Mouse (Mus musculus): ENCODE results near the gene Senp2.

Gene Senp2

DNA sequence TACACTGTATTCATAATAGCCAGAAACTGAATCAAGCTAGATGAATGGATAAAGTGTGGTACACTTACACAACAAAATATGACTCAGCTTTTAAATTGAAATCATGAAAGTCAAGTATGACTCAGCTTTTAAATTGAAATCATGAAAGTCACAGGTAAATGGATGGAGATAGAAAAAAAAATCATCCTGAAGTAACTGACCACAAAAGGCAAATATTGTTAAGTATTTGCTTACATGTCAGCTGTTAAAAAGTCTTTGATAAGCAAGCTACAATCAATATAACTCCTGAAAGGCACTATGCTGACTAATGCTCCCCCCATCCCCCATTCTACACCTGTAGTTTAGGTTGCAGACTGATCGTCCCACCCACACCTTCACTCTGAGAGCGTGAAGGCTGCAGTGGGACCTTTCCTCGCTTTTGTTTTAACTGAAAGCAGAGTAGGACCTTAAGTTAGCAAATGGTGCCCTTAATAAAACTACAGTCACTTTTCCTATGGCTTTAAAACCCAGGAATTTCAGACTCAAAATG is 82.0 kb downstream of the Senp2 start:
- intact Hi-C loops (cut with DNase I) = no loop called here

DNA sequence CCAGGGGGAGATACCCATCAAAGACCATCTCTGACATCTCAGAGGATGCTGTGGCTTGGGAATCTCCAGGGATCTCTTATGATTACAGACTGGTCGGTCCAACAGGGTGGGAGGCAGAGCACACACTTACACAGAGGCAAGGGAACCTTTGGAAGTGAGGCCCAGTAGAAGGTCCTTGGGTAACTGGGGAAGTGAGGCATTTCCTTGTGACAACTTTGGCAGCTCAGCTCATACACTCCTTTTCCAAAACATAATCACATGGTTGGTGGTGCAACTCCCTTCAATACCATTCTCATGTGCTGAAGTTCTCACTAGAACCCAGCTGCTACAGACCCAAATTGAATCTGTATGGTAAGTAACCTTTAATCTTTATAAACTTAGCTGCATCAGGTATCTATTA is 86.5 kb downstream of the Senp2 start:
- intact Hi-C loops (cut with DNase I) = no loop called here

DNA sequence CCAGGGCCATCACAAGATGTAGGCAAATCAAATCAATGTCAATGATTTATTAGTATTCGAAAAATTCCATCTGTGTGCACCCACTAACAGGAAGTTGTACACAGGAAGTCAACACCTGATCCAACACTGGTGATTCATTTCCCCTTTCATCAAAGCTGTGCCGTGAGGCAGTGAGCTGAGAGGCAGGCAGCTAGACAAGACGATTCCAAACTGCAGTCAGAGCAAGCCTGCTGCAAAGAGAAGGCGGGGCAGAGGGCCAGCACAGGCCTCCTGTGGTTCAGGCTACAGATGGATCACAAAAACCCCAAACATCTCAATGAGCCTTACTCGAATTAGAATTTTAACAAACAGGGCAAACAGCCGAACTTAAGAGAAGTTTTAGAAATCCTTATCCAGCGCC is 88.4 kb downstream of the Senp2 start:
- intact Hi-C loops (cut with DNase I) = no loop called here

All from adrenal gland (tissue).